Mouse (Mus musculus) CD4-positive helper T cell, adult 2 months (primary cell): ENCODE results near the gene Cbll1.

Source experiments
- DNase-seq: peaks from one replicate; pipeline ENCODE4 v3.0.0-alpha.2; 2012; ENCODE audit warnings: low read depth, missing footprints, low spot score

Cbll1 gene

GRCm38 (mm10) chr12:31499314-31500131 is at the start of gene Cbll1:
Cbll1 (minus strand) TSS chr12:31499616.
- DNase-seq: peak; percentile 95

GRCm38 (mm10) chr12:31546061-31546460 is 46.6 kb upstream of the Cbll1 start:
- DNase-seq: no peak

GRCm38 (mm10) chr12:31545219-31545618 is 45.8 kb upstream of the Cbll1 start:
- no peak for DNase-seq

GRCm38 (mm10) chr12:31541541-31541940 is 42.1 kb upstream of the Cbll1 start:
- DNase-seq: no peak

- DNase-seq: no peak
Observed at GRCm38 (mm10) chr12:31539783-31540182, 40.4 kb upstream of the Cbll1 start.

GRCm38 (mm10) chr12:31537515-31538230 is 38.3 kb upstream of the Cbll1 start:
- no peak for DNase-seq

- no peak for DNase-seq
Observed at GRCm38 (mm10) chr12:31534060-31534843, 34.8 kb upstream of the Cbll1 start.

GRCm38 (mm10) chr12:31533218-31533908 is 33.9 kb upstream of the Cbll1 start:
- DNase-seq: no peak

- DNase-seq: no peak
Observed at GRCm38 (mm10) chr12:31532054-31532453, 32.6 kb upstream of the Cbll1 start.

GRCm38 (mm10) chr12:31527407-31527806 is 28.0 kb upstream of the Cbll1 start:
- no peak for DNase-seq

GRCm38 (mm10) chr12:31521371-31521770 is 22.0 kb upstream of the Cbll1 start:
- no peak for DNase-seq

- DNase-seq: no peak
Observed at GRCm38 (mm10) chr12:31520119-31520518, 20.7 kb upstream of the Cbll1 start.

GRCm38 (mm10) chr12:31513724-31514503 is 14.5 kb upstream of the Cbll1 start:
- DNase-seq: no peak

- no peak for DNase-seq
Observed at GRCm38 (mm10) chr12:31512634-31513411, 13.4 kb upstream of the Cbll1 start.

- DNase-seq: no peak
Observed at GRCm38 (mm10) chr12:31511218-31511617, 11.8 kb upstream of the Cbll1 start.

- DNase-seq: no peak
Observed at GRCm38 (mm10) chr12:31508496-31508895, 9.1 kb upstream of the Cbll1 start.

- peak; percentile 23 for DNase-seq
Observed at GRCm38 (mm10) chr12:31507718-31508364, 8.4 kb upstream of the Cbll1 start.

GRCm38 (mm10) chr12:31503211-31503610 is 3.8 kb upstream of the Cbll1 start:
- peak; percentile 17 for DNase-seq

GRCm38 (mm10) chr12:31501266-31501665 is 1.9 kb upstream of the Cbll1 start:
- no peak for DNase-seq
